Mouse (Mus musculus): ENCODE measurements around the gene Gm45844. TPM values are rescaled to one million over a fixed set of nuclear protein-coding genes. Genes with fewer than 3 reads are reported as not detected.
"Not testable (repeated sequence)": the region's sequence is repeated elsewhere in the genome, so short reads cannot be mapped to it uniquely, and the experiment has no call there.

The Gm45844 gene
- polyA plus RNA-seq (2015; fragmentation: Nextera tagmentation; extraction: Ambion mirVana): 7.0 and 8.3 TPM in 2 replicates

DNA sequence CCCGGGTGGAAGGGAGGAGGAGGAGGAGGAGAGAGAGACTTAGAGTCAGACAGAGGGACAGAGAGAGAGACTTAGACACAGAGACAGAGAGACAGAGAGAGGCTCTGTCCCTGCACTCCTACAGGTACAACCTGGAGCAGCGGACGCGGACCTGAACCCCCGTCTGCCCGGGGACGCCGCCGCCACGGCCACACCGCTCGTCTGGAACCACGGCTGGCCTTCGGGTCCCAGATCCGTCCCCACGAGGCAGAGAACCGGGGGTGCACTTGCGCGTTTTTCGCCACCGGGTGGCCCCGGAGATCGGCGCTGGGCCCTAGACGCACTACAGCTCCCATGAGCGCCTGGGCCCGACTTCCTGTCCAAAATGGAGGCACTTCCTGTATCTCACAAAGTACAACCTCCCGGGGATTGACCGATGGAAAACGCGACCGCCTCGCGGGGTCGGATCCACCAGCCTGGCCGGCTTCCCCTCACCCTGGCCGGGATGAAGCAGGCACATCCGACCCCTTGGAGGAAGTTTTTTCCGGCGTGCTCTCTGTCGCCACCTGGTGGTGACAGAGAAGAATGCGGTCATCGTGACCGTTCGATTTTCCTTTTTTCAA, at the start of gene Gm45844:
Gene Gm45844, minus strand, starts transcription at position 324 of the 602 bp plus-strand sequence.
- not testable (repeated sequence) for H3K27me3 ChIP-seq, H3K9me3 ChIP-seq, H3K4me1 ChIP-seq
- WGBS: 37% methylated on average over 45 of the region's 45 CpGs
- peak; percentile 99 for ATAC-seq (replicated peaks)
- Histone ChIP-seq H3K4me2 (replicated peaks) (peak within 1 kb of the TSS; percentile 19), H3K9ac (replicated peaks) (peak within 1 kb of the TSS; percentile 2; the same call in 1 of the 2 replicates), H3K27ac (replicated peaks) (peak within 1 kb of the TSS; percentile 33), H3K36me3 (peaks cover 11% of the 10 kb centered on the region), H3K4me3 (peak within 1 kb of the TSS; percentile 29)

DNA sequence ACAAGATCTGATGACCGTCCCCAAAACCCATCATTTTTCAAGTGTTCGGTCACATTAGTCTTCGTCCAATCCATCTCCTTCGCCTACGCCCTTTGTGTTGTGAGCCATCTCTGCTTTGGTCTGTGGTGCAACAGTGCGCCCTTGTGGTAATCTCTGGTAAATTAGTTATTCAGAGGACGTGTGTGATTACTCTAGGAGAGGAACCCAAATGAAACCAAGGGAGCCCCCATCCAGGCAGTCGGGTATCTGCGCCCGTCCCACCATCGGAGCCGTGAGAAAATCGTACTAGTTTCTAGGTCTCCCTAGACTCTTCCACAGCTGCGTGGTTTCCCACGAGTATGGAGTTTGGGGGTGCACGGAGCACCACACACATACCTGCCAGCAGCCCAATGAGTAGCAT, 17.5 kb upstream of the Gm45844 start:
- H3K9ac ChIP-seq (replicated peaks): no peak overlapping the region
- H3K27ac ChIP-seq (replicated peaks): no peak overlapping the region
- H3K4me3 ChIP-seq: no peak overlapping the region
- no peaks in the 10 kb centered on the region for H3K27me3 ChIP-seq
- WGBS: 78% methylated on average over 16 of the region's 16 CpGs
- peaks cover 55% of the 10 kb centered on the region for H3K36me3 ChIP-seq
- ATAC-seq (replicated peaks): no peak
- peaks cover 6% of the 10 kb centered on the region for H3K4me1 ChIP-seq
- no peak overlapping the region for H3K4me2 ChIP-seq (replicated peaks)
- no peaks in the 10 kb centered on the region for H3K9me3 ChIP-seq

DNA sequence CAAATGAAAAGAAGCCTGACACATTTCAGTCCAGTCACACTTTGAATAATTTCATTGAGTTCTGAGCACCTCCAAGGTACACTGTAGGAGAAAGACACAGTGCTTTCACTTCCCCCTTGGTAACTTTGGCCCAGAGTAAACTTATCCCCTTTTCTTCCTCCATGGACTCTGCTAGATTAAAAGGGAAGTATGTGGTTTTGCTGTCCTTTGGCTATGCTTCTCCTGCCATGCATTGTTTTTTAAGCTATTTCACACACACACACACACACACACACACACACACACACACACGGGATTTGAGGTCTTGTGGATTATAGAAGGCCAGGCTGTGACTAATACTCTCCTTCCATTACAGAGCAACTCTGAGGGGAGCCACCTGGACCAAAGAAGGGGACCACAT, 3.3 kb upstream of the Gm45844 start:
- Histone ChIP-seq H3K4me1 (no peaks in the 10 kb centered on the region), H3K9me3 (no peaks in the 10 kb centered on the region), H3K36me3 (peaks cover 35% of the 10 kb centered on the region), H3K9ac (replicated peaks) (no peak overlapping the region), H3K4me2 (replicated peaks) (no peak overlapping the region), H3K4me3 (no peak overlapping the region), H3K27ac (replicated peaks) (no peak overlapping the region), H3K27me3 (no peaks in the 10 kb centered on the region)
- 81% methylated on average over 1 of the region's 1 CpGs for WGBS
- ATAC-seq (replicated peaks): no peak

DNA sequence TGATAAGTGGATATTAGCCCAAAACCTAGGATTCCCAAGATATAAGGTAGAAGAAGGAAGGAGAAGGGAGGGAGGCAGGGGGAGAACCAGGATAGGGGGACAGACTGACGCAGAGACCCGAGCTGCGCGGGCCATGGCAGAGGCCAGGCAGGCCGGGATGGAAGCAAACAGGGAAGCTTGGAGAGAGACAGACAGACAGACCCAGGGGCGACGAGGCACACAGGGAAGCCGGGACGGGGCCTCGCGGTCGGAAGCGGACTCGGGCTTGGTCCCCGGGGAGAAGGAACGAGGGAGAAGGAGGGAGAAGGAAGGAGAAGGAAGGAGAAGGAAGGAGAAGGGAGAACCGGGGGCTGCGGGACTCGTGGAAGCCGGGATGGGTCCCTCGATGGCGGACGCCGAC, 533 bp downstream of the Gm45844 start:
- H3K9ac ChIP-seq (replicated peaks): peak overlapping the region; percentile 2; the same call in 1 of the 2 replicates
- not testable (repeated sequence) for H3K27me3 ChIP-seq, H3K36me3 ChIP-seq, H3K9me3 ChIP-seq, H3K4me1 ChIP-seq
- WGBS: 39% methylated on average over 24 of the region's 24 CpGs
- ATAC-seq (replicated peaks): peak; percentile 75
- peak overlapping the region; percentile 33 for H3K27ac ChIP-seq (replicated peaks)
- peak overlapping the region; percentile 29 for H3K4me3 ChIP-seq
- peak overlapping the region; percentile 19 for H3K4me2 ChIP-seq (replicated peaks)

DNA sequence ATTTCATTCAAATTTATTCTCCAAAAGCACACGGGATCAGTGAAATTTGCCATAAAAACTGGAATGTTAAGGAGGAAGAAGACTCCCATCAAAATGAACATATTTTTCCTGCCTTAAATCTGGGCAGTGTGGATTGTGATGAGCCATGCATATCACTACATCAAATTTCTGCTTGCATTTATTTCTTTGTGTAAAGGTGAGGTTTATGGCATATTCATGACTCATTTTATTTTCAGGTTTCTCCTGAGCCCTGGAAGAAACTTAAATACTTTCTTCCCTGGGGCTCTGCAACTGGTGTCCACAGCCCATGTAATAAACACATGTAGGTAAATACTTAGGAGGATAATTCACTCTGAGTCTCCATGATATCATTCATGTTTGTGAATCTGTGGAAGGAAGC, 30.9 kb downstream of the Gm45844 start, which contains the start of gene Vmn2r29:
Gene Vmn2r29, minus strand, starts transcription at position 101 of the 400 bp plus-strand sequence.
- not testable (repeated sequence) for H3K27me3 ChIP-seq; ATAC-seq (replicated peaks); H3K27ac ChIP-seq (replicated peaks); H3K9ac ChIP-seq (replicated peaks); H3K4me1 ChIP-seq; H3K4me3 ChIP-seq; H3K9me3 ChIP-seq; H3K4me2 ChIP-seq (replicated peaks); H3K36me3 ChIP-seq
- no CpG with 5 or more reads among the region's 1 CpGs for WGBS

DNA sequence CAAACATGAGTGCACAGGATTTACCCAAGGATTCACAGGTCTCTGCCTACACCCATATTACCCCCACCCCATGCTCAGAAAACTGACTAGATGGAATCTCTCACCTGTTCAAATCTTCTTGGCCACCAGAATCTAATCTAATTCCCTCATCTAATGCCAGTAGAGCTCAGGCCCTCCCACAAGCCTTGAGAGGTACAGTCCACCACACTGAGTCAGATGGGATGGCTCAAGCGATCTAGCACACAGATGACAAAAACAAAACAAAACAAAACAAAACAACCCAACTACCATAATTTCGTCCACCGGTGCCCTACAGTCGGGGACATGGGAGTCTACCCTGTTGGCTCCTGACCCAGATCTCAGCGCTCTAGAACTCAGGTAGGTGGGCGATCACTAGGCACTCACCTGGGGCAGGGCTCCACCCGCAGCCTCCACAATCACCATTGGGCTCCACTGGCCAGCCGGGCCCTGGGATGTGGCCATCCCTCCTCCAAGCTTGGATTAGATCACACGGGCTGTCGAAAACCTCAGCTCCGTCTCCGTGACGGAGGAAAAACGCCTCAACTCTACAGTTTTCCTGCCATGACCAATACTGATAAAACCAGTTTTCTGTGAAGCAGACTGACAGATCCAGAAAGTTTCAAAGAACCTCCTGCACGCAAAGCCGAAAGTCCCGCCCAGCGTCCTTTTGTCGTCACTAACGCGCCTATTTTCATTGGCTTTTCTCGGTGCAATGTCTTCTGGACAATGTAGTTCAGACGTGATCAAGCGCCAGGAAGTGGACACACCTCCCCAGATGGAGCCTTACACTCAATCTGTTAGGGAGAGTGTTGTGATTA, 68.6 kb downstream of the Gm45844 start, which contains the start of gene Zfp772:
Gene Zfp772, minus strand, starts transcription at position 686 of the 839 bp plus-strand sequence.
- not testable (repeated sequence) for H3K9me3 ChIP-seq; H3K36me3 ChIP-seq; H3K27ac ChIP-seq (replicated peaks); H3K27me3 ChIP-seq; H3K4me1 ChIP-seq
- WGBS: 1% methylated on average over 24 of the region's 24 CpGs
- Histone ChIP-seq H3K9ac (replicated peaks) (peak within 1 kb of the TSS; percentile 32), H3K4me3 (peak within 1 kb of the TSS; percentile 48), H3K4me2 (replicated peaks) (peak within 1 kb of the TSS; percentile 66)
- ATAC-seq (replicated peaks): peak; percentile 67

DNA sequence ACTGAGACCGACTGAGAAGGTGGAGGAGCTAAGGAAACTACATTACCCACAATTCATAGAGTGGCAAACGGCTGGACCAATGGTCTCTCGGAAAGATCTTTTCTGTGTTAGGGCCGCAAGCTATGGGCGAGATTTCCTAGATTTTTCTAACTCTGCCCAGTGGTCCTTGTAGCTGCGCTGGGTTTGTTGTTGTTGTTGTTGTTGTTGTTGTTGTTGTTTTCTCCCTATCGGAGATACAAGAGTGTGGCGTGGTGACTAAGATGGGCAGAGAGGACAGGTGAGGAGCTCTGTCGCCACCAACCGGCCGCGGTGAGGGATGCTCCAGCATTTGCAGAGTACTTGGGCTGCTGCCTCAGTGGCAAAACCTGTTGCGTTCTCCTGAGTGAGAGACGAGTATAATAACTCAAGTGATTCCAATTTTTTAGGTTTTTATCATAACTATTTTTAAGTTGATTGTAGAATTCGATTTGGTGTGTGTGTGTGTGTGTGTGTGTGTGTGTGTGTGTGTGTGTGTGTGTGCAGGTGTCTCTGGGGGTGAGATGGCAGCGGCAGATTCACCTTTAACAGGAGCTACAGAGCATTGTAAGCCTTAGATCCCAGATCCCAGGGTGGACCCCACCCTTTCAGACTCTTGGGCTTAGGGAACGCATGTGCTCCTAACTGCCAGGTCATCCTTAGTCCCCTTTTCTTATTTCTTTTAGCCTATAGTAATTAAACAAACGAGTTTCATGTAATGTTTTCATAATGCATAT, 89.7 kb downstream of the Gm45844 start:
- ATAC-seq (replicated peaks): peak; percentile 97
- no peaks in the 10 kb centered on the region for H3K4me1 ChIP-seq
- H3K27me3 ChIP-seq: no peaks in the 10 kb centered on the region
- H3K9me3 ChIP-seq: no peaks in the 10 kb centered on the region
- peak overlapping the region; percentile 63 for H3K4me3 ChIP-seq
- H3K9ac ChIP-seq (replicated peaks): peak overlapping the region; percentile 49
- no peak overlapping the region for H3K27ac ChIP-seq (replicated peaks)
- peaks cover 2% of the 10 kb centered on the region; the same call in 1 of the 2 replicates for H3K36me3 ChIP-seq
- H3K4me2 ChIP-seq (replicated peaks): peak overlapping the region; percentile 45
- 12% methylated on average over 18 of the region's 18 CpGs for WGBS

DNA sequence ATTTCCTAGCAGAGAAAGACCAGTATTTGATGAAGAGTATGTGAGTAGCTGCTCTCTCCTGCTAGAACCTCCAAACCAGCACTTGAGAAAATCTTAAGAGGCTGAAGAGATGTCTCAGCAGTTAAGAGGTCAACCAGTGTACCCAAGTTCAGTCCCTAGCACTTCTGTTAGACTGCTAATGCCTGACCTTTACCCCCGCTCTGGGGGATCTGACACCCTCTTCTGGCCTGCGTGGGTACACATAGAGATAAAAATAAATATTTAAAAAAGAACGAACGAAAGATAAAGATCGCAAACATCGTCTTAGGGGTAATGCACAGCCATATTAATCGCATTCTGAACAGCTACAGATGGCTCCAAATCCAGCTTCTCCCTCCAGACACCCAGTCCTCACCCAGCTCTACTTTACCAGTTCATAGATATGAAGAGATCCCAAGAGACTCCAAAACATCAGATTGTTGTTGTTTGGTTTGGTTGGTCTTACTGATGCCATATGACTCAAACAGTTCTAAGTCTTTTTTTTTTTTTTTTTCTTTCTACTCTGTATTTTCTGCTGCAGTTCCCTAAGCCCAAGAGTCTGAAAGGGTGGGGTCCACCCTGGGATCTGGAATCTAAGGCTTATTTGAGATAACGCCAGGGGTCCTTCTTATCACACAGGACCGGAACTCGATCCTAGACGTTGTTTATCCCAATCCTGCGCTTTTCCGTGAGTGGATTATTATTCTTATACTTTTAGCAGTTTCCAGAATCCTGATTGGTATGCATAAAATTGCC, 90.5 kb downstream of the Gm45844 start:
- Histone ChIP-seq H3K9me3 (no peaks in the 10 kb centered on the region), H3K4me3 (peak overlapping the region; percentile 63), H3K9ac (replicated peaks) (peak overlapping the region; percentile 49; the same call in 1 of the 2 replicates), H3K4me2 (replicated peaks) (peak overlapping the region; percentile 45), H3K4me1 (no peaks in the 10 kb centered on the region), H3K27ac (replicated peaks) (no peak overlapping the region), H3K27me3 (no peaks in the 10 kb centered on the region), H3K36me3 (peaks cover 10% of the 10 kb centered on the region)
- 39% methylated on average over 13 of the region's 13 CpGs for WGBS
- ATAC-seq (replicated peaks): peak; percentile 47

DNA sequence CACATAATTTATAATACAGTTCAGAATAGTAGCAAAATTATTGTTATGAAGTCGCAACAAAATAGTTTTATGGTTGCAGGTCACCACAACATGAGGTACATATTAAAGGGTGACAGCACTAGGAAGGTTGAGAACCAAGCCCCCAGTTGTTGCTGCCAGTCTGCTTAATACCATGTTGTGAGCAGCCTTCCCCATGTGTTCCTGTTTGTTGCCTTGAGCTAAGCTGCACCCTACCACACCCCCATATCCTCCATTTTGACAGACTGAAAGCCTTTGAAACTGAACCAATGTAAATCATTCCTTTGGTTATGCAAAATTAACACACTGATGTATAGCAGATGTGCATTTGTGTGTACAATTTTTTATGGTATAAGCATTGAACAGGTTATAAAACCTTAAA, 92.2 kb downstream of the Gm45844 start:
- no peak for ATAC-seq (replicated peaks)
- Histone ChIP-seq H3K4me3 (no peak overlapping the region), H3K4me1 (no peaks in the 10 kb centered on the region), H3K27ac (replicated peaks) (no peak overlapping the region), H3K27me3 (no peaks in the 10 kb centered on the region), H3K4me2 (replicated peaks) (no peak overlapping the region), H3K36me3 (peaks cover 27% of the 10 kb centered on the region), H3K9ac (replicated peaks) (no peak overlapping the region), H3K9me3 (no peaks in the 10 kb centered on the region)
- 94% methylated on average over 1 of the region's 1 CpGs for WGBS

DNA sequence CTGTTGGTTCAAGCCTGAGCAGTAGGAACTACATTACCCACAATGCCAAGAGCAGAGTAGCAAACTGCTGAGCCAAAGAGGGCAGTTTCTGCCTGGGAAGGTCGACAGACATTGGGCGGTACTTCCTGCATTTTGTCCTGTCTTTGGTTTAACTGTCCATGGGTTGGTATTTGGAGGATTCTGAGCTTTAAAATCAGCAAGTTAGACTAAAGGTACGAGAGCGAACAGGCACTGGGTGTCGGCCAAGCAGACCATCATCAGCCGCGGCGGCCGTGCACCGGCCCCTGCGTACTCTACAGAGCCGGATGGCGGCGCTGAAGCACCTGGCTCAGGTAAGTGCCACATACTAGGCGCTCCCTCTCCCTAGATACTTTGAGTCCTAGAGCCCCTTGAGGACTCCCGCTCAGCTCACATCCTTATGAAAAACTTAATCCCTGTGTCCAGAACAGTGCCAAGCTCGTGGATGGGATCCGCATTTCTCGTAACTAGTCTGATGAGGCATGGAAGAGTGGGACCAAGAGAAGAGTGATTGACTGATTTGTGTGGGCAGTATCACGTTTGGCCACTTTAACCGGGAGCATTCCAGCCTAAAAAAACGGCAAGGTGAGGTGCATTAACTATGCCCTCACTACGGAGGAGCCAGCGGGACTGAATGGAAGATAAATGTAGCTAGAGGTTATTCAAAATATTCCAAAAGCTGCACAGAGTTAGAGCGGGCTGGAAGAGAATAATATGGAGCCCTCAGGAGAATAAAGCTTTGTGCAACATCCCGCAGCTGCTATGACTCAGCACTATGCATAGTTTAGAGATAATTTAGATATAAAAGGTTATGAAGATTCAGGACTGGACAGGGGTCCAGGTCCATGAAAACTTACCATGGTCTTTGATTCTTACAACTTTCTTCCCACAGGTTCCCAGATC, 106.6 kb downstream of the Gm45844 start, which contains the start of gene Zfp418:
Gene Zfp418, plus strand, starts transcription at position 104 of the 921 bp plus-strand sequence.
- Histone ChIP-seq H3K36me3 (peaks cover 16% of the 10 kb centered on the region), H3K4me1 (peaks cover 7% of the 10 kb centered on the region), H3K9me3 (no peaks in the 10 kb centered on the region), H3K27ac (replicated peaks) (peak within 1 kb of the TSS; percentile 52), H3K4me3 (peak within 1 kb of the TSS; percentile 56), H3K9ac (replicated peaks) (peak within 1 kb of the TSS; percentile 55), H3K27me3 (no peaks in the 10 kb centered on the region), H3K4me2 (replicated peaks) (peak within 1 kb of the TSS; percentile 66)
- WGBS: 1% methylated on average over 26 of the region's 26 CpGs
- peak; percentile 97 for ATAC-seq (replicated peaks)
